Mouse (Mus musculus): ENCODE measurements around the gene Gm42791.

Gm42791 gene

DNA sequence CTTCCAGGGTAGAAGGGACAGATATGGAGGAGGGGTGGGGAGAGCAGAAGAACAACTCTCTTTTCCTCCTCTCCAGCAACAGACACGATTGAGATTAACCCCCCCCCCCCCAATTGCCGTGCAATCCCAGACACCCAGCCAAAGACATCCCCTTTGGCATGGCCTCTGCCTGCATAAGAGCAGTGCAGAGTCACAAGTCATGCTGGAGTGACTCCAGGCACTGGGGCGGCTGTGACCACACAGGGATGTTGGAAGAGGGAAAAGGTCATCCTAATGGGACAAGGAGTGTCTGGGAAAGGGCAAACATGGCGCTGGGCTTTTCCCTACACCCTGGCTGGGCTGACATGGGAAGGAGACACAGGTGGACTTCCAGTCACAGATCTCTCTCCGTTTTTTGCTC, 41.8 kb downstream of the Gm42791 start:
- peak; percentile 30 for DNase-seq (ENCODE audit: low spot score)

- DNase-seq (ENCODE audit: low spot score) = no peak
Observed at GRCm38 (mm10) chr5:148952419-148952818, 42.5 kb downstream of the Gm42791 start.

- no peak for DNase-seq (ENCODE audit: low spot score)
Observed at GRCm38 (mm10) chr5:148951360-148951759, 43.6 kb downstream of the Gm42791 start.

- DNase-seq (ENCODE audit: low spot score) = no peak
Observed at GRCm38 (mm10) chr5:148950064-148950463, 44.9 kb downstream of the Gm42791 start.

- DNase-seq (ENCODE audit: low spot score) = no peak
Observed at GRCm38 (mm10) chr5:148948577-148948976, 46.4 kb downstream of the Gm42791 start.

DNA sequence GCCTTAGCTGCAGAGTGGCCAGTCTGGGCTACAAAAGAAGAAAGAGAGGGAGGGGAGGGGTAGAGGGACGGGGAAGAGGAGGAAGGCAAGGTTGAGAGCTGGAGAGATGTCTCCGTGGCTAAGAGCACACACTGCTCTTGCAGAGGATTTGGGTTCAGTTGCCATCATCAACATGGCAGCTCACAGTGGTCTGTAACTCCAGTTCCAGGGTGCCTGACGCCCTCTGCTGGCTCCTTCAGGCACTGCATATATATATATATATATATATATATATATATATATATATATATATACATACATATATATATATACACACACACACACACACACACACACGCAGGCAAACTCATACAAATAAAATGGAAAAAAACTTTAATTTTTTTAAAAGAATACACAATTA, 47.5 kb downstream of the Gm42791 start:
- no peak for DNase-seq (ENCODE audit: low spot score)

GRCm38 (mm10) chr5:148946787-148947186, 48.2 kb downstream of the Gm42791 start:
- no peak for DNase-seq (ENCODE audit: low spot score)

DNA sequence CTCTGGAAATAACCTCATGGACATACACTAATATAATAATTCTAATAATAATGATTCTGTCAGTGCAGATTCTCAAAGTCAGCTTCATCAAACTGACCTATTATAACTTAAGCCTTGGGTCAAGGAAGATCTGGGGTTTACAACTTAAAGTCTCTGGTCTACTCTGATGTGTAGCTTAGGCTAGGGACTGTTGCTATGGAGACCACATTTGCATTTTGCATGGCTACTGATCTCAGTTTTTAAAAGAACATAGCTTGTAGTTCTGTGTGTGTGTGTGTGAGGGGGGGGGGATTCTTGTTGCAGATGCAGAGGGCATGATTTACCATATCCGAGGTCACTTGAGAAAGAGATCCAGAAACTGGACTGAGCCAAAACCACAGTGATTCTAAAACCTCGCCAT, 49.2 kb downstream of the Gm42791 start:
- no peak for DNase-seq (ENCODE audit: low spot score)

DNA sequence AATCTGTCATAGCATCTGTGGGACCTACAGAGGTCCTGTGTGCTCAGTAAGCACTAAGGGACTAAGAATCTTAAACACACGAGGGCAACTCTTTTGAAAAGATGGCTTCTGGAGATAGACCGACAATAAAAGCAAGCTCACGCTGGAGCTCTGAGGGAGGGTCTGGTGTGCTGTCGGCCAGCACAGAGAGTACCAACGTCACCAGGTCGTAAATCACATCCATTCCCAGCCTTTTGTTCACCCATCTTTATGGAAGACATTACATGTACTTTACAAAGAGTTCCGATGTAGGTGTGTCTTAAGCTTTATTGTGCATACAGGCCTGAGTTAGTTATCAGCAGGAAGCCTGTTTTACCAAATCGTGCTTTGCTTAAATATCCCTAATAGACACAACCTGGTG, 50.9 kb downstream of the Gm42791 start:
- no peak for DNase-seq (ENCODE audit: low spot score)

- no peak for DNase-seq (ENCODE audit: low spot score)
Observed at GRCm38 (mm10) chr5:148943444-148943843, 51.5 kb downstream of the Gm42791 start.

DNA sequence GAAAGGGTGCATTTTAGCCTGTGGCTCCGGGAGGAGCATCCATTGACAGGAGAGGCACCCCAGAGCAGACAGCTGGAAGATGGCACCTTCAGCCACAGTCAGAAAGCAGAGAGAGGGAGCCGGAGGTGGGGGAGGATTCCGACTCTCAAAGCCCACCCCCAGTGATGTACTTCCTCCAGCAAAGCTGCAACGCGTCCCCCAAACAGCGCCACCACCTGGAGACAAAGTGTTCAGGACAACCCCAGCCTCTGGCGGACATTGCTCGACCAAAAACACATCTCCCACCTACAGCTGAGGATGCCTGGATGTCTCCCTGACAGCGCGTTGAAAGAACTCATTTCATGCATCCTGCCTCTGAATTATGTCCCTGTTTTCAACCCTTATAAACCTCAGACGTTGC, 52.0 kb downstream of the Gm42791 start:
- DNase-seq (ENCODE audit: low spot score) = no peak

GRCm38 (mm10) chr5:148942305-148942704, 52.6 kb downstream of the Gm42791 start:
- no peak for DNase-seq (ENCODE audit: low spot score)

DNA sequence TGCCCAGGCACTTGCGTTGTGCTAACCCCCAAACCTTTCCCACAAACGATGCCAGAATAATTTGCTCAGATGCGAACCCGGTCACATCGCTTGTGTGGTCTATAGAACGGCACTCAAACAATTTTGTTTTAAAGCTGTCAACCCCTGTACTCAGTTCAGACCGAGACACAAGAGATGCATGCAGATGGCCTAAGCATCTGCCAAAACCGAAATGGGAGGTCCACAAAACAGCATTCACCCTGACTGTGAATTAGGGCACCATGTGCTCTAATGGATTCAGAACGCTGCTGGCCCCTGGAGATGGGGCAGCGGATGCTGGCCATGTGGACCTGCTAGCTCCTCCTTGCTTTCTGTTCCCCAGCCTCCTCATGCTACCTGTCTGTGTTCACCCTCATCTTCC, 53.1 kb downstream of the Gm42791 start:
- DNase-seq (ENCODE audit: low spot score) = no peak

DNA sequence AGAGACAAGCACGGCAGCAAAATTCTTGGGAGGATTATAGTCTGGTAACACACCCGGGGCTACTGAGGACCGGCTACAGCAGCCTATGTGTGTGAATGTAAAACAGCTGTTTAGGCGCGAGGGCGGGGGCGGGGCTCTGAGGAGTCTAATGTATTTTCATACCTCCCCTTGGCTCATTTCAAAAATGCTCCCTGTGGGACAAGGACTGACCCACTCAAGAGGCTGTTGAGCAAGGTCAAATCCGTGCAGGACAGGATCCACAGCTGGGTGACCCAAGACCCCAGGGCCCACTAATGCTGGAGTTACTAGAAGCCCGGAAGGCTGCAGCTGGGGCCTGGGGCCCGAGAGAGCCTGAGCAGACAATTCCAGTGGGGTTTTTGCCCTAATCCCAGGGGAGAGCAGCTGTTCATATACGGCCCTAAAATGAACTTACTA, 55.0 kb downstream of the Gm42791 start:
- DNase-seq (ENCODE audit: low spot score) = no peak

DNA sequence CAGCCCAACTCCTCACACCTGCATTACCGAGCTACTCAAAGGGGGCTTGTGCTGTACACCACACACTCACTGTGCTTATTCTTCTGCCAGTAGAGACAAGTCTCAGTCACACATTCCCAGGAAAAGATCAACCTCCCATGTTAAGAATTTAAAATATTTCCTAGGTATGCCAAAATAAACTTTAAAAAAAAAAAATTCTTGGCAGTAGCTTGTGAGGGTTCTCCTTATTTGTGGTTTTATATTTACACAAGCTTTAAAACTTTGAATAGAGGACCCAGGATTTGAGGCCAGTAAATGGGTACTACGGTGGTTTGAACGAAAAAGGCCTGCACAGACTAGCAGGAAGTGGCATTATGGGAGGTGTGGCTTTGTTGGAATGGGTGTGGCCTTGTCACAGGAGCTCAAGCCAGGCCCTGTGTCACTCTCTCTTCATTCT, 58.4 kb downstream of the Gm42791 start:
- DNase-seq (ENCODE audit: low spot score) = no peak

GRCm38 (mm10) chr5:148935871-148936270, 59.1 kb downstream of the Gm42791 start:
- no peak for DNase-seq (ENCODE audit: low spot score)

DNA sequence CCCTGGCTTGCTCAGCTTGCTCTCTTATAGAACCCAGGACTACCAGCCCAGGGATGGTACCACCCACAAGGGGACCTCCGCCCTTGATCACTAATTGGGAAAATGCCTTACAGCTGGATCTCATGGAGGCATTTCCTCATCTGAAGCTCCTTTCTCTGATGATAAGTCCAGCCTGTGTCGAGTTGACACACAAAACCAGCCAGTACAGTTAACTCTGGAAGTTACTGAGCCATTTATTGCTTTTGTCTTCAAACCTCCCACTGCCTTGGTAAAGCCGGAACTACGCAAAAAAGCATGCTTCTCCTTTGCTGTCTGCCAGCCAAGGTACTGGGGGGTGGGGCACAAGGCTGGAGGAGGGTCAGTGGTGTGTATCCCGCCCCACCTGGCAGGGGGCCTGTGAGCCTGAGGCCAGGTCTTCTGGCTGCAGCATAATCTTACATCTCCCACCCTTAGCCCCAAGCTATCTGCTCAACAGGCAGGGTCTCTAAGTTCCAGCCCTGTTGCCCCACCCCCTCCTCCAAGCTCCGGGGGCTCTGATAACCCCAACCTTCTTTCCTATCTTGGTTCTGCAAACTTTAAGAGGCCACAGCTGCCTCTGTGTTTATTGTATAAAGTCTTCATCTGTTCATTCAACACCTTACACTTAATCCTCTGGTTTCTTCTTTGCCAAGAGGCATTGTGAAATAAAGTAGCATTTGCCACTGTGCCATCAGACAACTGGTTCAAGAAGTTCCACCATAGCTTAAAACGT, 59.7 kb downstream of the Gm42791 start:
- no peak for DNase-seq (ENCODE audit: low spot score)

DNA sequence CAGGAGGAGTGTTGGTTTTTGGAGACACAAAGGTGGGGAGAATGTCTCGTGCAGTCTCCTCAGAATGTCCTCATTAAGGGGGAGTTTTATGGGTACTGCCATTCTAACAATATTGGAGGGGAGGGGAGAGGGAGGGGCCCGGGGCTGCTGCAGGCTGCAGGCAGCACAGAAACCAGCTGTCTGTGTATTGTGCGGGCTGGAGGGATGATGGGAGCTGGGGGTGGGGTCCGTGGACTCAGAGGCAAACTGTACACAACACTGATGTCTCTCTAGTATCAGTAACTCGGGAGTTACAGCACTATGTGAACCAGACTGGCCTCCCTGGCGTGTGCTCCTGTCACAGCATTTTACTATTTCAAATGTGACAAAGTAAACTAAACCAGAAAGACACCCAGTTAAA, 60.5 kb downstream of the Gm42791 start:
- no peak for DNase-seq (ENCODE audit: low spot score)

GRCm38 (mm10) chr5:148933767-148934166, 61.2 kb downstream of the Gm42791 start:
- no peak for DNase-seq (ENCODE audit: low spot score)

DNA sequence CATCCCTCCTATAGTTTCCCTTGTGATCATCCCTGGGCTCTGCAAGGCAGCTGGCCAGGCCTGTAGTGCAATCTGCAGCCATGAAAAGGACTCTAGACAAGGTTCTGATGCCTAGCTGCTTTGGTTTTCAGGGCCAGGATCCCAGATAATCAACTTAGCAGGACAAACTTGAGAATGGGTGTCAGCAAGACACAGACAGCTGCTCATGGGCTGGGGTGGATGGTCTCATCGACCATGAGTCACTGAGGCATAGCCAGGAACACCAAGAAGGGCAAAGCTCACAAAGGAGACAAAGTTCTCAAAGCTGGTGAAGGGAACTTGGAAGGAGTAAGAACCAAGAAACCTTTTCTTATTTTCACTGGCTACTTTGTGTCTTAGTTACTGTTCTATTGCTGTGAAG, 63.6 kb downstream of the Gm42791 start:
- no peak for DNase-seq (ENCODE audit: low spot score)

GRCm38 (mm10) chr5:148929116-148929449, 65.9 kb downstream of the Gm42791 start, which contains the start of gene Katnal1:
Gene Katnal1, minus strand, starts transcription at chr5:148929320.
- no peak for DNase-seq (ENCODE audit: low spot score)

DNA sequence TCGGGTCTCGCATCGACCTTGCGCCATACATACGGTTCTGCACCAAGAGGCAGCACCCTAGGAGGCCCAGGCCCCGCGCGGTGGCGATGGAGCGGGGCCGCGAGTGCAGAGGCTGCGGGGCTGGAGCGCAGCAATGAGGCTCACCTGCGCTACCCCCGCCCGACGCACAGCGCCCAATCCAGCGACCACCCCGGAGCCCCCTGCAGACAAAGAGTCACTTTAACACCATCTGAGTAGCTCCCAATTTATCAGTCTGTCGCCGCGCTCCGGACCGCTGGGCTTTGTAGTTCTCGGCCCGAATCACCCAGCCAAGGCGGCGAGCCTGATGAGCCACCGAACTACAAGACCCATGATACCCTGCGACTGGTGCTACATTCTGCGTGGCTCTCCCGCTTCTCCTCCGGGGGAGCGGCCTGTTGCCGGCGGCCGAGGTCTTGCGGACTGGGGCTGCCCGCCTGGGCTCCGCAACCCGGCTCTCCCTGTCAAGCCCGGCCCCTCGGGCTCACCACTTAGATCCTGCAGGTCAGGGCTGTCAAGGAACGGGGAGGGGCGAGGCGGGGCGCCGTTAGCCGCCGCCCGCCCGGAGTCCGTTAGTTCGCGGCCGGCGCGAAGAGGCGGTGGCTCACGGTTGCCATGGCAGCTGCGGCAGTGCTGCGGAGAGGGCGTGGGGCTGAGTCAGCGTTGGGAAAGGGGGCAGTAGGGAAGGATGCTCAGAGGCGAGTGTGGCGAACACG, 66.4 kb downstream of the Gm42791 start:
- DNase-seq (ENCODE audit: low spot score) = peak; percentile 91

- no peak for DNase-seq (ENCODE audit: low spot score)
Observed at GRCm38 (mm10) chr5:148927717-148928223, 67.2 kb downstream of the Gm42791 start.
